Mouse (Mus musculus) myocyte (in vitro differentiated cells): Measurements from ENCODE around the gene Ccdc91.

ENCODE experiments used
- MAX ChIP-seq: IDR thresholded peaks from one replicate; pipeline ENCODE4 v1.6.1; 2011; ENCODE audit warnings: low read depth, mild to moderate bottlenecking, control low read depth
- MYOG ChIP-seq, 3 experiments: IDR thresholded peaks; one replicate each; pipeline ENCODE4 v1.6.1; 2011; ENCODE audit warnings: control low read depth in 2 of 3, low read depth in 2 of 3, mild to moderate bottlenecking in 2 of 3; ENCODE audit not compliant: insufficient read length in 2 of 3, control insufficient read depth in 1 of 3, insufficient read depth in 1 of 3
- POLR2A ChIP-seq: IDR thresholded peaks from one replicate; pipeline ENCODE4 v1.6.1; 2011; ENCODE audit warnings: low read depth, mild to moderate bottlenecking, control low read depth, moderate library complexity; ENCODE audit not compliant: insufficient read length
- USF1 ChIP-seq: IDR thresholded peaks from one replicate; pipeline ENCODE4 v1.6.1; 2011; ENCODE audit warnings: low read depth, mild to moderate bottlenecking, control low read depth, moderate library complexity

DNA sequence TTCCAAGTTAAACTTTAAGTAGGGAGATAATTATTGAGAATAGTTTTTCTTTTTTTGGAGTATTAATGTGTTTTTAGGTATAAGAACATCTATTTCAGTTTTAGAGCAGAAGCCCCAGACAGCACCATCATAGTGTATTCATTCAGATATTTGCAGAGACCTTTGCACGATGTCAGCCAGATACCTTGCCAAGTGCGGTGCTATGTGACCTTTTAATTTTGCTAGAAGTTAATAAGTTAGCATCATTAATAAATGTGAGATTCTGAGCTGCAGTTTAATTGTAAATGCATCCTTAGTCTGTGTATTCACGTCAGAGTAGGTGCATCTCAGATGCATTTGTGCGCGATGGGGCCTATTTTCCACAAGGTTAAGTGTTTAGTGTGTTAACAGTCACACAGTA, 59.3 kb downstream of the Ccdc91 start:
- no peak for TF ChIP-seq POLR2A
- no peak for TF ChIP-seq USF1
- TF ChIP-seq MYOG (IDR thresholded peaks at IDR 0.05; ENCODE audit: control insufficient read depth in 1 of 3, insufficient read depth in 1 of 3, insufficient read length in 2 of 3, low read depth in 2 of 3) = no peak
- no peak for TF ChIP-seq MAX
